Mouse (Mus musculus) kidney, adult 2 months (tissue): Measurements from ENCODE around the gene Klhdc8a. TPM values are rescaled to one million over a fixed set of nuclear protein-coding genes. Genes with fewer than 3 reads are reported as not detected.
"Not testable (repeated sequence)": the region's sequence is repeated elsewhere in the genome, so short reads cannot be mapped to it uniquely, and the experiment has no call there.

Experiments
- DNase-seq: peaks from one replicate; pipeline ENCODE4 v3.0.0; 2021
- H3K27ac ChIP-seq: fragments of 200-500 bp; 2 replicates; pipeline ENCODE4 v1.5.1; 2012; ENCODE audit warnings: low read depth, low read length, control low read depth, inconsistent platforms; ENCODE audit not compliant: insufficient read depth
- H3K27me3 ChIP-seq: fragments of 200-500 bp; replicated peaks from 2 replicates; pipeline ENCODE4 v1.6.1; 2012; ENCODE audit warnings: mild to moderate bottlenecking, moderate library complexity, low read length, inconsistent platforms; ENCODE audit not compliant: control insufficient read depth, insufficient read depth
- H3K36me3 ChIP-seq: fragments of 200-500 bp; 2 replicates; pipeline ENCODE4 v1.6.1; 2012; ENCODE audit warnings: mild to moderate bottlenecking, moderate library complexity, low read length, inconsistent platforms; ENCODE audit not compliant: control insufficient read depth, insufficient read depth
- H3K4me1 ChIP-seq: fragments of 200-500 bp; 2 replicates; pipeline ENCODE4 v1.6.1; 2011; ENCODE audit warnings: low read length; ENCODE audit not compliant: control insufficient read depth, insufficient read depth
- H3K4me3 ChIP-seq: fragments of 200-500 bp; 2 replicates; pipeline ENCODE4 v1.5.1; 2011; ENCODE audit warnings: mild to moderate bottlenecking, low read depth, low read length, control low read depth; ENCODE audit not compliant: insufficient read depth
- CTCF ChIP-seq: fragments of 200-500 bp; conservative IDR thresholded peaks from 2 replicates; pipeline ENCODE4 v1.5.1; 2011; ENCODE audit warnings: low read depth, mild to moderate bottlenecking, control low read depth, low read length, moderate library complexity, mixed read lengths; ENCODE audit not compliant: insufficient read depth, insufficient read length
- POLR2A ChIP-seq: fragments of 200-500 bp; IDR thresholded peaks from one replicate; pipeline ENCODE4 v1.6.1; 2011; ENCODE audit warnings: low read depth, low read length, control low read depth
- WGBS: fragments of 180-500 bp; shearing (Covaris S2); methylation state at CpG from one replicate; pipeline ENCODE4 v1.1.7; 2018; 5-methylcytosine and 5-hydroxymethylcytosine counted together
- polyA plus RNA-seq: library from polyadenylated mRNA; depleted of rRNA; stranded (reverse); fragments of >200 nt; gene quantifications from 2 replicates; pipeline ENCODE4 v1.2.3, GENCODE M21; 2012

Gene Klhdc8a
- polyA plus RNA-seq, 1 experiment, result 15.7 TPM

GRCm38 (mm10) chr1:132346134-132346851, 47.9 kb downstream of the Klhdc8a start:
- Histone ChIP-seq H3K27ac (peak overlapping the region; percentile 54), H3K4me1 (peaks cover 24% of the 10 kb centered on the region), H3K4me3 (no peak overlapping the region), H3K36me3 (no peaks in the 10 kb centered on the region), H3K27me3 (no peaks in the 10 kb centered on the region)
- DNase-seq, result peak; percentile 61
- WGBS, result 68% methylated on average over 12 of the region's 12 CpGs
- TF ChIP-seq POLR2A (no peak), CTCF (no peak)

GRCm38 (mm10) chr1:132346951-132347350, 48.5 kb downstream of the Klhdc8a start:
- Histone ChIP-seq H3K4me3 (no peak overlapping the region), H3K36me3 (no peaks in the 10 kb centered on the region), H3K27ac (no peak overlapping the region; the same call in 1 of the 2 replicates), H3K4me1 (peaks cover 21% of the 10 kb centered on the region), H3K27me3 (no peaks in the 10 kb centered on the region)
- no peak for TF ChIP-seq CTCF
- TF ChIP-seq POLR2A, result no peak
- DNase-seq, result no peak

GRCm38 (mm10) chr1:132348401-132348800, 50.0 kb downstream of the Klhdc8a start:
- H3K27me3 ChIP-seq, result no peaks in the 10 kb centered on the region
- H3K27ac ChIP-seq, result no peak overlapping the region
- peaks cover 17% of the 10 kb centered on the region for H3K4me1 ChIP-seq
- no peak for DNase-seq
- H3K36me3 ChIP-seq, result no peaks in the 10 kb centered on the region
- TF ChIP-seq POLR2A (no peak), CTCF (no peak)
- no peak overlapping the region for H3K4me3 ChIP-seq
- WGBS, result 89% methylated on average over 5 of the region's 5 CpGs

- H3K36me3 ChIP-seq, H3K4me3 ChIP-seq, H3K27me3 ChIP-seq: not testable (repeated sequence)
- Histone ChIP-seq H3K4me1 (peaks cover 22% of the 10 kb centered on the region), H3K27ac (0 out of 2 replicates have a peak overlapping the region, but pooled peaks have one; percentile 3)
- DNase-seq, result peak; percentile 77
Measured at GRCm38 (mm10) chr1:132349049-132349448, 50.6 kb downstream of the Klhdc8a start.

GRCm38 (mm10) chr1:132349601-132350000, 51.2 kb downstream of the Klhdc8a start:
- DNase-seq, result peak; percentile 68
- not testable (repeated sequence) for H3K27ac ChIP-seq, H3K4me3 ChIP-seq, H3K36me3 ChIP-seq, H3K27me3 ChIP-seq
- H3K4me1 ChIP-seq, result peaks cover 28% of the 10 kb centered on the region
- 72% methylated on average over 3 of the region's 3 CpGs for WGBS

- TF ChIP-seq CTCF (no peak), POLR2A (no peak)
- H3K4me1 ChIP-seq, result peaks cover 34% of the 10 kb centered on the region
- no peak overlapping the region for H3K4me3 ChIP-seq
- no peaks in the 10 kb centered on the region for H3K36me3 ChIP-seq
- H3K27me3 ChIP-seq, result no peaks in the 10 kb centered on the region
- no peak for DNase-seq
- 99% methylated on average over 4 of the region's 4 CpGs for WGBS
- no peak overlapping the region for H3K27ac ChIP-seq
Measured at GRCm38 (mm10) chr1:132351058-132351457, 52.6 kb downstream of the Klhdc8a start.

GRCm38 (mm10) chr1:132353389-132353788, 55.0 kb downstream of the Klhdc8a start:
- no peak for TF ChIP-seq POLR2A
- no peak for TF ChIP-seq CTCF
- Histone ChIP-seq H3K27me3 (no peaks in the 10 kb centered on the region), H3K36me3 (no peaks in the 10 kb centered on the region), H3K4me1 (peaks cover 26% of the 10 kb centered on the region), H3K4me3 (no peak overlapping the region), H3K27ac (no peak overlapping the region)
- WGBS, result 40% methylated on average over 5 of the region's 5 CpGs
- DNase-seq, result no peak

- Histone ChIP-seq H3K27me3 (no peaks in the 10 kb centered on the region), H3K4me3 (no peak overlapping the region), H3K4me1 (peaks cover 26% of the 10 kb centered on the region), H3K27ac (peak overlapping the region; percentile 79), H3K36me3 (no peaks in the 10 kb centered on the region)
- 64% methylated on average over 9 of the region's 9 CpGs for WGBS
- no peak for DNase-seq
- TF ChIP-seq CTCF (no peak), POLR2A (no peak)
Measured at GRCm38 (mm10) chr1:132354234-132354633, 55.8 kb downstream of the Klhdc8a start.
